Mouse (Mus musculus) forebrain, embryonic 13.5 days (tissue): ENCODE data around the gene Resp18. TPM values are rescaled to one million over a fixed set of nuclear protein-coding genes. Genes with fewer than 3 reads are reported as not detected.
"Not testable (repeated sequence)": the region's sequence is repeated elsewhere in the genome, so short reads cannot be mapped to it uniquely, and the experiment has no call there.

Source experiments
- ATAC-seq: fragments of 200-750 bp; cut with Nextera tagmentation; 2 replicates; pipeline ENCODE4 v1.8.0; 2017
- H3K27ac ChIP-seq: fragments of 300-500 bp; sonication (generic); 2 replicates; pipeline ENCODE4 v1.5.1; 2015; ENCODE audit warnings: inconsistent platforms, mild to moderate bottlenecking, moderate library complexity
- H3K27me3 ChIP-seq: fragments of 300-500 bp; sonication (generic); 2 replicates; pipeline ENCODE4 v1.6.1; 2015; ENCODE audit warnings: mild to moderate bottlenecking, inconsistent platforms
- H3K36me3 ChIP-seq: fragments of 300-500 bp; sonication (generic); 2 replicates; pipeline ENCODE4 v1.6.1; 2015; ENCODE audit warnings: mild to moderate bottlenecking, inconsistent platforms; ENCODE audit not compliant: poor library complexity, severe bottlenecking
- H3K4me1 ChIP-seq: fragments of 300-500 bp; sonication (generic); 2 replicates; pipeline ENCODE4 v1.6.1; 2015; ENCODE audit warnings: inconsistent platforms
- H3K4me2 ChIP-seq: fragments of 300-500 bp; sonication (generic); 2 replicates; pipeline ENCODE4 v1.6.1; 2015; ENCODE audit warnings: inconsistent platforms, mild to moderate bottlenecking, moderate library complexity
- H3K4me3 ChIP-seq: fragments of 300-500 bp; sonication (generic); 2 replicates; pipeline ENCODE4 v1.5.1; 2015; ENCODE audit warnings: mild to moderate bottlenecking, inconsistent platforms
- H3K9ac ChIP-seq: fragments of 300-500 bp; sonication (generic); 2 replicates; pipeline ENCODE4 v1.6.1; 2015; ENCODE audit warnings: mild to moderate bottlenecking, inconsistent platforms
- H3K9me3 ChIP-seq: fragments of 300-500 bp; sonication (generic); replicated peaks from 2 replicates; pipeline ENCODE4 v1.6.1; 2016; ENCODE audit warnings: inconsistent platforms
- WGBS: fragments of 180-500 bp; shearing (Covaris S2); methylation state at CpG from one replicate; pipeline ENCODE4 v1.1.7; 2015; 5-methylcytosine and 5-hydroxymethylcytosine counted together
- polyA plus RNA-seq: library from polyadenylated mRNA; unstranded; fragments of >200 nt; fragmentation: Nextera tagmentation; extraction: Ambion mirVana; gene quantifications from 2 replicates; pipeline ENCODE4 v1.2.1, GENCODE M21; 2015

The Resp18 gene
- polyA plus RNA-seq, 1 experiment from 2014 or later, result 37.0 TPM

DNA sequence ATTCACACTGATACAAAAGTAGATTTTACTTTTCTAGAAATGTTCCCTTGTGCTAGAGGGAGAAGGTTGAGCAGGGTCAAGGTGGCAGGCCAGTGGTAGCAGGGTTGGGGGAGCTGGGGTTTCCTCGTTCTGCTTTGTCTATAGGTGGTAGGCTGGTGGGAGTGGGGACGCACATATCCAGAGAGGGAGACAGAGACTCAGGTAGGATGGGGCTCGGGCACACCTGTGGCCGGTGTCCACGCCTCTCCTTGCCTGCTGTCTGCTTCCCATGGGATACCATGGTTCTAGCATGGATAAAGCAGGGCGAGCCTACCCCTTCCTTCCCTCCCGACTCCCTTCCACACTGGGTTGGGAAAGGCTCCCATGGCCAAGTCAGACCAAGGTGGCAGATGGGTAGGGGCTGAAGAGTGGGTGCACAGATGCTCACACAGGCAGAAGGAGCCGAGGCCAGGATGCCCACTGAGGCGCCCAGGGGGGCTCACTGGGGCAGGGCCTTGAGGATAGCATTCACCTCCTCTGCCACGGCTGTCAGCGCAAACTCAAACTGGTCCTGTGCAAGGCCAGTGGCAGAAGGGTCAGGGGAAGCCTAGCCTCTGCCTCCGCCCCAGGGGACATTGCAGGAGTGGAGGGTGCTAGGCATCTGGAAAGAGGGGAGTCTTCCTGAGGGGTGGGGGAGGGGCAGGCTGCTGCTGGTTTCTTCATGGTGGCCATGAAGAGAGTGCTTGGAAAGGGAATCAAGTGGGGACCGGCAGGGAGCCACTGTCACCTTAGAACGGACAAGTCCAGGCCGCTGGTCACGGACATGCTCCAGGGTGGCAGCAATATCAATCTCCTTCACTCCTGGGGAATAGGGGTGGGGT, 30.9 kb downstream of the Resp18 start:
- no peak for ATAC-seq

DNA sequence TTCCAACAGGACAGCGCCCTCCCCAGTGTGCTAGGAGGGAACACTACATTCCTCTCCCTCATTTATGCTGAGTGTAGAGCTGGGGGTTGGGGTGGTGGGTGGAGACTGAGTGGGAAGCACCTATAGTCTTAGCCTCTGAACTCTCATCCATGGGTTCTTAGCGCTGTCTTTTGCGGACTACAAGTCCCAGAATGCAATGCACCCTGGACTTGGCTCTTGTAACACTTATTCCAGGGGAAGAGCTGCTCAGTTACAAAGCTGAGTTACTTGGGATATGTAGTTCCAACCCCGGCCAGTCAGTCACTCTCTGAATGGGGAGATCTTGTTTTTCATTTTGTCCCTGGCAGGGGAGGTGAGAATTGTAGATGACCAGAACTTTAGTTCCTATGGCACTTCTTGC, 33.4 kb downstream of the Resp18 start:
- no peaks in the 10 kb centered on the region for H3K9me3 ChIP-seq
- H3K27ac ChIP-seq, result no peak overlapping the region
- peak; percentile 87 for ATAC-seq
- no peaks in the 10 kb centered on the region for H3K27me3 ChIP-seq
- peaks cover 15% of the 10 kb centered on the region for H3K4me1 ChIP-seq
- H3K36me3 ChIP-seq, result peaks cover 33% of the 10 kb centered on the region
- H3K4me3 ChIP-seq, result no peak overlapping the region
- WGBS, result 14% methylated on average over 4 of the region's 4 CpGs
- no peak overlapping the region for H3K4me2 ChIP-seq
- no peak overlapping the region for H3K9ac ChIP-seq

More for the DNA sequence above, 30.9 kb downstream of the Resp18 start:
- Histone ChIP-seq H3K9me3 (no peaks in the 10 kb centered on the region), H3K4me1 (peaks cover 23% of the 10 kb centered on the region), H3K4me3 (no peak overlapping the region), H3K9ac (peak overlapping the region; percentile 12; the same call in 1 of the 2 replicates), H3K36me3 (peaks cover 15% of the 10 kb centered on the region), H3K27me3 (no peaks in the 10 kb centered on the region), H3K27ac (no peak overlapping the region), H3K4me2 (no peak overlapping the region)
- 82% methylated on average over 16 of the region's 16 CpGs for WGBS

DNA sequence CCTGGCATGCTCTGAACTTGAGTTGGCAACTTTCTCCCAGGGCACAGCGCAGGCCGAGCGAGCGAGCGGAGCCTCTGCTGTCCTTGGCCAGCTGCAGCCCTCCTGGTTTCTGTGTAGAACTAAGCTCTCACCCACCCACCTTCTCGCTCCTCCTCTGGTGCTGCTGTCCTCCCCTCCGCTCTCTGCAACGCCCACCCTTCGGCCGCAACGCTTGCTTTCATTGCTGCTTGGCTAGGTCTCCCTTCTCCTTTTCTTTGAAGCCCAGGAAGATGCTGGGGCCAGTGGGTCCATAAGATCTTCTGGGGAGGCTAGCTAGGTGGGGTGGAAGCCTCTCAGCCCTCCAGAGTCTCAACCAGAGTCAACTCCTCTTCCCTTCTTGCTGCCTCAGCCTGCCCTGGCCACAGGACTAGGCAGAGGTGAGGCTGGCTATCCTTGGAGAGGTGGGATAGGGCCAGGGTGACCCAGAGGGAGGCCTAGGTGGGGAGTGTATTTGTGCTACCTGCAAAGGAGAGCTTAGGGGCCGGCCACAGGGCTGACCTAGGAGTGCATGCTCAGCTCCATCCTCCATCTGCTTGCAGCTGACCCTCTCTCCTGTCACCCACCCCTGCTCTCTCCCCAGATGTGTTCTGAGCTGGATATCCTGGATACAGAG, 33.9 kb downstream of the Resp18 start:
- WGBS, result 85% methylated on average over 12 of the region's 12 CpGs

GRCm38 (mm10) chr1:75243411-75243810, 34.8 kb downstream of the Resp18 start:
- no peak for ATAC-seq
- no peaks in the 10 kb centered on the region for H3K27me3 ChIP-seq
- no peak overlapping the region for H3K4me3 ChIP-seq
- H3K4me1 ChIP-seq, result peaks cover 13% of the 10 kb centered on the region
- H3K9ac ChIP-seq, result no peak overlapping the region
- H3K9me3 ChIP-seq, result no peaks in the 10 kb centered on the region
- 92% methylated on average over 14 of the region's 14 CpGs for WGBS
- peaks cover 39% of the 10 kb centered on the region for H3K36me3 ChIP-seq
- no peak overlapping the region for H3K4me2 ChIP-seq
- H3K27ac ChIP-seq, result no peak overlapping the region

More for the DNA sequence above, 33.9 kb downstream of the Resp18 start:
- peaks cover 39% of the 10 kb centered on the region for H3K36me3 ChIP-seq
- H3K27me3 ChIP-seq, result no peaks in the 10 kb centered on the region
- H3K4me2 ChIP-seq, result no peak overlapping the region
- no peak overlapping the region for H3K9ac ChIP-seq
- H3K4me1 ChIP-seq, result peaks cover 15% of the 10 kb centered on the region
- H3K9me3 ChIP-seq, result no peaks in the 10 kb centered on the region
- H3K4me3 ChIP-seq, result no peak overlapping the region
- no peak overlapping the region for H3K27ac ChIP-seq
- ATAC-seq, result no peak; the same call in 1 of the 2 replicates

- no peaks in the 10 kb centered on the region for H3K9me3 ChIP-seq
- 84% methylated on average over 10 of the region's 10 CpGs for WGBS
- no peak overlapping the region for H3K4me2 ChIP-seq
- peaks cover 18% of the 10 kb centered on the region for H3K4me1 ChIP-seq
- no peaks in the 10 kb centered on the region for H3K27me3 ChIP-seq
- H3K36me3 ChIP-seq, result peaks cover 39% of the 10 kb centered on the region
- no peak overlapping the region for H3K27ac ChIP-seq
- ATAC-seq, result no peak
- no peak overlapping the region for H3K4me3 ChIP-seq
- H3K9ac ChIP-seq, result no peak overlapping the region
These were observed 38.6 kb downstream of the Resp18 start for GRCm38 (mm10) chr1:75239591-75239990.

DNA sequence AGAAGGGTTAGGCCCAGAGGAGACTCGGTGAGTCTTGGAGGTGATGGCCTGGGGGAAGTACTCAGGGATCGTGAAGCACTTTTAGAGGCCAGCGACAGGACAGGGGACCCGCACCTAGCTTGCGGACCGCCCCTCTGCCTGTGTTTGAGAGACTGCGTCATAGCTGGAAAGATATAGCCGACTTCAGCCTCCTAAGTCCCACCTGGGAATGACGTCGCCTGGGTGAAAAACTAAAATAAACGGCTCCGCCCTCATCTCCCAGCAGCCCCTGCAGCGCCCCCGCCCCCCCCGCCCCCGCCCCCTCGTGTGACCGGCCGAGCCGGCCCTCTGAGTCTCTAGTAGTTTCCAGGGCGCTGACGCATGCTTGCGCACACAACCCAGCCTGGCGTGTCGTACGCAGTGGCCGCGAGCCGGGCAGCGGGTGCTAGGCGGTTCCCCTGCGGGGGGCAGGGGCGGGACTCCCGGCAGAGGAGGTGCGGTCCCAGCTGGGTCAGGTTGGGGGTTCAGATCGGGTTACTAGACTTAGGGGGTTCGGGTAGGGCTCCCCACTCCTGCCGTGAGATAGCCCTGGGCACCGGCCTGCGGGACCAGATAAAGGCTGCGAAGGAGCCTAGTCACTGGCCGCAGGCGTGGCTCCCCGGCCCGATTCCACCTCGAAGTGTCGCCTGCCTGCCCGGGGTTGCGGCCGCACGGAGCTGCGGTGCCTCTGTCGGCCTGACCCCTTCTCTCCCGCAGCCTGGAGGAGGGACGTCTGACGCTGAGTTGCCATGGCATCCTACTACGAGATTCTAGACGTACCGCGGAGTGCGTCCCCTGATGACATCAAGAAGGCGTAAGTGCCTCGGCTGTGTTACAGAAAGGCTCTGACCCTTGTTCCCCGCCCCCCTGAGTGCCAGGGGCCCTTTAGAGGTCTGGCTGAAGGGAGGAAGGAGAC, 41.8 kb downstream of the Resp18 start, which contains the start of gene Dnajb2:
Gene Dnajb2 (plus strand): TSS at position 290 of the 934 bp plus-strand sequence.
- Histone ChIP-seq H3K9ac (peak within 1 kb of the TSS; percentile 90), H3K36me3 (peaks cover 18% of the 10 kb centered on the region), H3K4me2 (peak within 1 kb of the TSS; percentile 94), H3K9me3 (no peaks in the 10 kb centered on the region), H3K4me1 (peaks cover 27% of the 10 kb centered on the region), H3K4me3 (peak within 1 kb of the TSS; percentile 69), H3K27ac (peak within 1 kb of the TSS; percentile 68), H3K27me3 (no peaks in the 10 kb centered on the region; the same call in 1 of the 2 replicates)
- ATAC-seq, result peak; percentile 86
- WGBS, result under 1% methylated on average over 62 of the region's 64 CpGs

DNA sequence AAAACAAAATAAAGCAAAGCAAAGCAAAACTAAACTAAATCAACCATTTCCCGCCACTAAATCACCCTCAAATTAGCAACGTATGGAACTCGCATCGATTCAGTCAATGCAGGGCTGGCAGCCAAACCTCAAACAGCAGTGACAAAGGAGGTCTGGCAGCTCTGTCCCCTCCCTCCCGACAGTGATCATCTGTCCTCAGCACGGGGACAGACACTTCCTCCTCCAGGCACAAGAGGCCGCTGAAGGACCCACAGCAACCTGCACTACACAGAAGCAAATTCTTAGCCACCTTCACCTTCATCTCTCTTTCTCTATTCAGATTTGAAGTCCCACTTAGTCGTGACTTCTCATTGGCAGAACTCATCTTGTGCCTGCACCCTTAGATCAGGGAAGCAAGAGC, 43.6 kb downstream of the Resp18 start:
- WGBS, result under 1% methylated on average over 8 of the region's 8 CpGs
- H3K9me3 ChIP-seq, result no peaks in the 10 kb centered on the region
- H3K36me3 ChIP-seq, result peaks cover 4% of the 10 kb centered on the region
- ATAC-seq, result peak; percentile 66
- peaks cover 5% of the 10 kb centered on the region; the same call in 1 of the 2 replicates for H3K27me3 ChIP-seq
- no peak overlapping the region for H3K9ac ChIP-seq
- no peak overlapping the region for H3K27ac ChIP-seq
- peaks cover 27% of the 10 kb centered on the region for H3K4me1 ChIP-seq
- 0 out of 2 replicates have a peak overlapping the region, but pooled peaks have one; percentile 10 for H3K4me2 ChIP-seq
- no peak overlapping the region for H3K4me3 ChIP-seq

DNA sequence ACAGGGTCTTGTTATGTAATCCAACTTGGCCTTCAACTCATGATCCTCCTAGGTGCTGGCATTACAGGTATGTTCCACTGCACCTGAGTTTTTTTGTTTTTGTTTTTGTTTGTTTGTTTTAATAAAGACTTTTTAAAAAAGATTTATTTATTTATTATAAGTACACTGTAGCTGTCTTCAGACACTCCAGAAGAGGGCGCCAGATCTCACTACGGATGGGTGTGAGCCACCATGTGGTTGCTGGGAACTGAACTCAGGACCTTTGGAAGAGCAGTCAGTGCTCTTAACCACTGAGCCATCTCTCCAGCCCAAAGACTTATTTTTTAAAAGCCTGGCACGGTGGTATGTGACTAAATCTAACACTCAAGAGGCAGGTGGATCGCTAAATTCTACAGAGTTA, 45.7 kb downstream of the Resp18 start:
- not testable (repeated sequence) for H3K4me3 ChIP-seq, H3K9me3 ChIP-seq, H3K9ac ChIP-seq, H3K27ac ChIP-seq, H3K36me3 ChIP-seq, ATAC-seq, H3K4me2 ChIP-seq
- Histone ChIP-seq H3K27me3 (peaks cover 10% of the 10 kb centered on the region; the same call in 1 of the 2 replicates), H3K4me1 (peaks cover 25% of the 10 kb centered on the region)
- WGBS, result 74% methylated on average over 4 of the region's 4 CpGs

- H3K9ac ChIP-seq, result no peak within 1 kb of the TSS
- H3K4me2 ChIP-seq, result no peak within 1 kb of the TSS
- no peak for ATAC-seq
- H3K27me3 ChIP-seq, result peaks cover 10% of the 10 kb centered on the region; the same call in 1 of the 2 replicates
- H3K9me3 ChIP-seq, result no peaks in the 10 kb centered on the region
- no peak within 1 kb of the TSS for H3K27ac ChIP-seq
- no peaks in the 10 kb centered on the region for H3K36me3 ChIP-seq
- H3K4me1 ChIP-seq, result peaks cover 17% of the 10 kb centered on the region
- no peak within 1 kb of the TSS for H3K4me3 ChIP-seq
- whole genome bisulfite sequencing, result 70% methylated on average over 5 of the region's 5 CpGs
These were observed 46.5 kb downstream of the Resp18 start, which contains the start of gene A630095N17Rik for GRCm38 (mm10) chr1:75231664-75232152. Gene A630095N17Rik (minus strand): TSS chr1:75232102.

GRCm38 (mm10) chr1:75231224-75231623, 47.0 kb downstream of the Resp18 start:
- Histone ChIP-seq H3K27me3 (peaks cover 10% of the 10 kb centered on the region; the same call in 1 of the 2 replicates), H3K4me1 (peaks cover 17% of the 10 kb centered on the region; the same call in 1 of the 2 replicates), H3K4me2 (no peak overlapping the region), H3K9ac (no peak overlapping the region), H3K27ac (no peak overlapping the region), H3K9me3 (no peaks in the 10 kb centered on the region), H3K36me3 (no peaks in the 10 kb centered on the region), H3K4me3 (no peak overlapping the region)
- WGBS, result 85% methylated on average over 4 of the region's 4 CpGs
- ATAC-seq, result no peak

- ATAC-seq, result no peak
- Histone ChIP-seq H3K4me2 (no peak overlapping the region), H3K9me3 (no peaks in the 10 kb centered on the region), H3K36me3 (no peaks in the 10 kb centered on the region), H3K4me1 (peaks cover 11% of the 10 kb centered on the region; the same call in 1 of the 2 replicates), H3K9ac (no peak overlapping the region), H3K27ac (no peak overlapping the region), H3K4me3 (no peak overlapping the region), H3K27me3 (peaks cover 10% of the 10 kb centered on the region; the same call in 1 of the 2 replicates)
- 83% methylated on average over 7 of the region's 7 CpGs for WGBS
These were observed 47.8 kb downstream of the Resp18 start for GRCm38 (mm10) chr1:75230335-75230994.
